Mouse (Mus musculus) C2C12 (cell line): ENCODE measurements around the gene Slc25a42.

Experiments used
- CTCF ChIP-seq: IDR thresholded peaks from one replicate; pipeline ENCODE4 v1.5.1; 2011; ENCODE audit not compliant: control insufficient read depth, insufficient read depth, insufficient read length
- MAX ChIP-seq: IDR thresholded peaks from one replicate; pipeline ENCODE4 v1.6.1; 2011; ENCODE audit warnings: mild to moderate bottlenecking, control low read depth
- MYOD1 ChIP-seq: IDR thresholded peaks from one replicate; pipeline ENCODE4 v1.6.1; 2011; ENCODE audit warnings: low read depth; ENCODE audit not compliant: control insufficient read depth, insufficient read length
- MYOG ChIP-seq: IDR thresholded peaks from one replicate; pipeline ENCODE4 v1.6.1; 2011; ENCODE audit not compliant: control insufficient read depth, insufficient read length; ENCODE audit errors: extremely low read depth
- USF1 ChIP-seq: IDR thresholded peaks from one replicate; pipeline ENCODE4 v1.6.1; 2011; ENCODE audit warnings: low read depth, mild to moderate bottlenecking, control low read depth, moderate library complexity

GRCm38 (mm10) chr8:70200098-70200681, 11.9 kb downstream of the Slc25a42 start:
- no peak for TF ChIP-seq MYOG
- TF ChIP-seq CTCF: peak; percentile 58
- TF ChIP-seq MYOD1: no peak
- no peak for TF ChIP-seq MAX
- no peak for TF ChIP-seq USF1
